8 mouse cellular contexts compared by ENCODE assay signal in genomic region chr19:6933436-6934194, GRCm38 (mm10). TPM values are rescaled to one million over a fixed set of nuclear protein-coding genes. Genes with fewer than 3 reads are reported as not detected.
DNase-seq lines count a peak whose midpoint lies in the region; ATAC-seq and TF ChIP-seq lines count a peak whose summit lies in the region.

No protein-coding gene starts in this region.

- no peak for TF ChIP-seq POLR2A in heart, adult 2 months (IDR thresholded peaks at IDR 0.05; ENCODE audit: insufficient read depth, low read depth, low read length)

- H3K36me3 ChIP-seq in heart, adult 2 months (ENCODE audit: control insufficient read depth, insufficient read depth, low read length), result no peaks in the 10 kb centered on the region
- no peaks in the 10 kb centered on the region for H3K36me3 ChIP-seq in forebrain, embryonic 13.5 days (ENCODE audit: poor library complexity, severe bottlenecking)
- H3K36me3 ChIP-seq in midbrain, embryonic 13.5 days, result peaks cover 9% of the 10 kb centered on the region

- H3K9me3 ChIP-seq in forebrain, embryonic 13.5 days (replicated peaks), result no peaks in the 10 kb centered on the region
- H3K9me3 ChIP-seq in midbrain, embryonic 13.5 days, result no peaks in the 10 kb centered on the region

- intact Hi-C loops in heart, adult 2 months (cut with DNase I), result no loop called here
- intact Hi-C loops in heart, postnatal 36 days (cut with DNase I), result no loop called here

- TF ChIP-seq EP300 in heart, adult 2 months (IDR thresholded peaks at IDR 0.05; ENCODE audit: insufficient read depth, low read depth, low read length), result no peak

- peaks cover 4% of the 10 kb centered on the region; the same call in 1 of the 2 replicates for H3K4me1 ChIP-seq in heart, adult 2 months (ENCODE audit: control insufficient read depth, insufficient read depth, low read length)
- H3K4me1 ChIP-seq in forebrain, embryonic 13.5 days, result peaks cover 23% of the 10 kb centered on the region
- H3K4me1 ChIP-seq in midbrain, embryonic 13.5 days (replicated peaks), result peaks cover 25% of the 10 kb centered on the region

- peak overlapping the region; percentile 64 for H3K4me2 ChIP-seq in forebrain, embryonic 13.5 days
- H3K4me2 ChIP-seq in midbrain, embryonic 13.5 days (replicated peaks), result peak overlapping the region; percentile 70

- ATAC-seq in forebrain, embryonic 13.5 days, result peak; percentile 48
- ATAC-seq in midbrain, embryonic 13.5 days, result peak; percentile 69

- DNase-seq in heart, adult 2 months, result peak; percentile 31 to 42
- no peak for DNase-seq in heart, postnatal 36 days
- DNase-seq in R1 (ENCODE audit: low read depth, low spot score), result peak; percentile 36
- peak; percentile 56 for DNase-seq in kidney, postnatal 14 days
- peak; percentile 48 for DNase-seq in testis, postnatal 10 days (ENCODE audit: low spot score)
- DNase-seq in gastrocnemius, adult 8-10 months (ENCODE audit: low spot score in 2 of 2), result no peak

- 5% methylated on average over 58 of the region's 58 CpGs for WGBS in heart, adult 2 months
- 3% methylated on average over 58 of the region's 58 CpGs for WGBS in forebrain, embryonic 13.5 days
- WGBS in midbrain, embryonic 13.5 days, result 3% methylated on average over 58 of the region's 58 CpGs

- H3K27me3 ChIP-seq in heart, adult 2 months (ENCODE audit: control insufficient read depth, insufficient read depth, low read length), result peaks cover 12% of the 10 kb centered on the region
- H3K27me3 ChIP-seq in forebrain, embryonic 13.5 days, result peaks cover 79% of the 10 kb centered on the region
- peaks cover 76% of the 10 kb centered on the region for H3K27me3 ChIP-seq in midbrain, embryonic 13.5 days

- H3K9ac ChIP-seq in heart, adult 2 months (ENCODE audit: low read depth, low read length), result peak overlapping the region; percentile 64
- H3K9ac ChIP-seq in forebrain, embryonic 13.5 days, result peak overlapping the region; percentile 61
- peak overlapping the region; percentile 57 for H3K9ac ChIP-seq in midbrain, embryonic 13.5 days (replicated peaks)

- no peaks in the 10 kb centered on the region for H3K79me2 ChIP-seq in heart, adult 2 months (replicated peaks; ENCODE audit: control insufficient read depth, insufficient read depth, low read length)

- H3K27ac ChIP-seq in heart, adult 2 months, result no peak overlapping the region
- no peak overlapping the region for H3K27ac ChIP-seq in forebrain, embryonic 13.5 days
- H3K27ac ChIP-seq in midbrain, embryonic 13.5 days, result no peak overlapping the region

- H3K4me3 ChIP-seq in heart, adult 2 months, result peak overlapping the region; percentile 46
- H3K4me3 ChIP-seq in forebrain, embryonic 13.5 days, result peak overlapping the region; percentile 39
- H3K4me3 ChIP-seq in midbrain, embryonic 13.5 days (replicated peaks), result peak overlapping the region; percentile 43

- TF ChIP-seq CTCF in heart, adult 2 months (IDR thresholded peaks at IDR 0.05), result no peak

RNA-seq across cellular contexts. Expression of gene Kcnk4, which starts 0.7 kb away (rescaled TPM):
- total RNA-seq in heart, adult 2 months (2021), result not detected
- 0.21 TPM in 1 of 2 replicates, not detected in the other for polyA plus RNA-seq in heart, adult 2 months (2012; rRNA removed)
- total RNA-seq in heart, postnatal 36 days (2021), result not detected
- polyA plus RNA-seq in forebrain, embryonic 13.5 days (2015; fragmentation: Nextera tagmentation; extraction: Ambion mirVana), result 0.25 TPM in 1 of 2 replicates, not detected in the other
- 0.28 and 0.79 TPM in 2 replicates for polyA plus RNA-seq in midbrain, embryonic 13.5 days (2015; fragmentation: Nextera tagmentation; extraction: Ambion mirVana)
- total RNA-seq in gastrocnemius, adult 8-10 months (2022), result not detected

RNA-seq across cellular contexts. Expression of gene Bad, which starts 8.0 kb away (rescaled TPM):
- 10 to 100 TPM; 21.1 to 25.8 TPM for total RNA-seq in heart, adult 2 months (2021)
- polyA plus RNA-seq in heart, adult 2 months (2012; rRNA removed), result 30.6 and 33.5 TPM in 2 replicates
- 10 to 100 TPM; 22.0 to 24.7 TPM for total RNA-seq in heart, postnatal 36 days (2021)
- 72.4 and 79.3 TPM in 2 replicates for polyA plus RNA-seq in forebrain, embryonic 13.5 days (2015; fragmentation: Nextera tagmentation; extraction: Ambion mirVana)
- 75.5 and 84.3 TPM in 2 replicates for polyA plus RNA-seq in midbrain, embryonic 13.5 days (2015; fragmentation: Nextera tagmentation; extraction: Ambion mirVana)
- total RNA-seq in gastrocnemius, adult 8-10 months (2022), result 10 to 100 TPM in 2 of 4 experiments, 1 to 10 TPM in 2; 8.2 to 11.8 (median 10.6) TPM

RNA-seq across cellular contexts. Expression of gene Catsperz, which starts 8.4 kb away (rescaled TPM):
- not detected for total RNA-seq in heart, adult 2 months (2021)
- 0.23 and 0.64 TPM in 2 replicates for polyA plus RNA-seq in heart, adult 2 months (2012; rRNA removed)
- not detected for total RNA-seq in heart, postnatal 36 days (2021)
- polyA plus RNA-seq in forebrain, embryonic 13.5 days (2015; fragmentation: Nextera tagmentation; extraction: Ambion mirVana), result 0.74 TPM in 1 of 2 replicates, not detected in the other
- 0.55 TPM in 1 of 2 replicates, not detected in the other for polyA plus RNA-seq in midbrain, embryonic 13.5 days (2015; fragmentation: Nextera tagmentation; extraction: Ambion mirVana)
- total RNA-seq in gastrocnemius, adult 8-10 months (2022), result not detected

RNA-seq across cellular contexts. Expression of gene Gpr137, which starts 8.7 kb away (rescaled TPM):
- 10 to 100 TPM; 34.1 to 35.4 TPM for total RNA-seq in heart, adult 2 months (2021)
- polyA plus RNA-seq in heart, adult 2 months (2012; rRNA removed), result 53.4 and 60.4 TPM in 2 replicates
- 10 to 100 TPM; 37.3 to 39.1 TPM for total RNA-seq in heart, postnatal 36 days (2021)
- polyA plus RNA-seq in forebrain, embryonic 13.5 days (2015; fragmentation: Nextera tagmentation; extraction: Ambion mirVana), result 32.4 and 32.8 TPM in 2 replicates
- 46.1 and 50.3 TPM in 2 replicates for polyA plus RNA-seq in midbrain, embryonic 13.5 days (2015; fragmentation: Nextera tagmentation; extraction: Ambion mirVana)
- total RNA-seq in gastrocnemius, adult 8-10 months (2022), result 10 to 100 TPM in 2 of 4 experiments, 1 to 10 TPM in 2; 9.1 to 10.9 (median 10.0) TPM

RNA-seq across cellular contexts. Expression of gene Esrra, which starts 12.0 kb away (rescaled TPM):
- total RNA-seq in heart, adult 2 months (2021), result 100 to 1,000 TPM; 156 to 180 TPM
- polyA plus RNA-seq in heart, adult 2 months (2012; rRNA removed), result 135 and 152 TPM in 2 replicates
- total RNA-seq in heart, postnatal 36 days (2021), result 100 to 1,000 TPM; 146 to 154 TPM
- 15.3 and 15.7 TPM in 2 replicates for polyA plus RNA-seq in forebrain, embryonic 13.5 days (2015; fragmentation: Nextera tagmentation; extraction: Ambion mirVana)
- 14.5 and 18.3 TPM in 2 replicates for polyA plus RNA-seq in midbrain, embryonic 13.5 days (2015; fragmentation: Nextera tagmentation; extraction: Ambion mirVana)
- 100 to 1,000 TPM in 1 of 4 experiments, 10 to 100 TPM in 3; 82.8 to 114 (median 93.4) TPM for total RNA-seq in gastrocnemius, adult 8-10 months (2022)

Comparison
In these comparisons a context has a peak if more than half of its experiments do, and no peak if none do; other contexts are left out.
1. DNase-seq: peak in heart, adult 2 months (2 of 2), R1 (single experiment), kidney, postnatal 14 days (single experiment) and testis, postnatal 10 days (single experiment); none in heart, postnatal 36 days (0 of 2) and gastrocnemius, adult 8-10 months (0 of 2).
2. Peak in every context shown above with its lines, with median percentiles within 50 percentile points of each other: H3K4me3 ChIP-seq and H3K9ac ChIP-seq.